Mouse (Mus musculus): Measurements from ENCODE around the gene Pih1d1. TPM values are rescaled to one million over a fixed set of nuclear protein-coding genes. Genes with fewer than 3 reads are reported as not detected.
"Not testable (repeated sequence)": the region's sequence is repeated elsewhere in the genome, so short reads cannot be mapped to it uniquely, and the experiment has no call there.

Gene Pih1d1
- polyA plus RNA-seq, 1 experiment from 2014 or later: 108 TPM

DNA sequence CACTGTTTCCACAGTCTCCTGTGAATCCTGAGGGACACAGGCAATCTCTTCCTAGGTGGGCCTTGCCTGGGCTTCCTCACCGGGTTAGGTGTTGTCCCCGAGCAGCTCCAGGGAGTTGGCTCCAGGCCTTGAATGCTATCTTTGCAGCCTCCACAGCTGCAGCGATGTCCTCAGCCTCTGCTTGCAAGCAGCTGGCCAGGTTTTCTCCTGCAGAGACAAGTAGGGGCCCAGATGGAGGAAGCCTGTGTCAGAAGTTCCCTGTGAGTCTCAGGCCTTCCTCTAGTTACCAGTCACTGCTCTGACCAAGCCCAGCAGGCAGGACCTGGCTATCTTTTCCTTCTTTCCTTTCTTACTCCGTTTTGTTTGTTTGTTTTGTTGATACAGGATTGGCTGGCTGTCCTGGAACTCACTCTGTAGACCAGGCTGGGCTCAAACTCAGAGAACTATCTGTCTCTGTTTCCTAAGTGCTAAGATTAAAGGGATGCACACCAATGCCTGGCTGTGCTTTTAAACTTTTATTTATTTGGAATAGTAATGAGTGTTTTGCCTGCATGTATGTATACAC, 5.5 kb upstream of the Pih1d1 start:
- Histone ChIP-seq H3K4me3 (ENCODE audit: low read depth, low read length) (no peak overlapping the region), H3K9ac (ENCODE audit: low read length) (no peak overlapping the region; the same call in 1 of the 2 replicates), H3K4me2 (ENCODE audit: low read depth) (no peak overlapping the region), H3K9me3 (ENCODE audit: control insufficient read depth, low read length) (no peaks in the 10 kb centered on the region), H3K27ac (ENCODE audit: low read depth, low read length) (no peak overlapping the region), H3K27me3 (ENCODE audit: control insufficient read depth, insufficient read depth, low read length) (no peaks in the 10 kb centered on the region), H3K36me3 (ENCODE audit: control insufficient read depth, insufficient read depth, low read length) (peaks cover 2% of the 10 kb centered on the region; the same call in 1 of the 2 replicates), H3K4me1 (ENCODE audit: control insufficient read depth, insufficient read depth, low read length) (peaks cover 4% of the 10 kb centered on the region)
- DNase-seq (ENCODE audit: low spot score) (no peak), ATAC-seq (ENCODE audit: insufficient read depth, low FRiP score, low TSS enrichment) (no peak)
- 73% methylated on average over 4 of the region's 4 CpGs for WGBS

DNA sequence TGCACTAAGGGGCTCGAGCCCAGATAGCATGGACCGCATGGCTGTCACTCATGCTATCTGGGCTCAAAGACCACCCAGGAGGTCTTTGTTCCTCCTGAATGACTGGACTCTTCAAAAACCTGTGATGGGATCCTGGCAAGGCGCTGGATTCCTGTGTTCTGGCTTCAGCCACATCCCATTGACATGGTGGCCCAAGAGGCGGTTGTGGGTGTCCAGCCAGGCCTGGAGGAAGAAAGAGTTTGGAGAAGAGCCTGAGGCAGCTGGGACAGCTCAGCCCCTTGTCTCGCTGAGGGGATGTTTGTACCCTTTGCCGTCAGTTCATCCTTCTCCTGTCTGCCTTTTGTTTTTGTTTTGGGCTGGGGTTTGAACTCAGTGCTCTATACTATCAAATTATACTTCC, 4.6 kb upstream of the Pih1d1 start:
- H3K4me2 ChIP-seq (ENCODE audit: low read depth): no peak overlapping the region
- H3K36me3 ChIP-seq (ENCODE audit: control insufficient read depth, insufficient read depth, low read length): peaks cover 2% of the 10 kb centered on the region; the same call in 1 of the 2 replicates
- H3K4me3 ChIP-seq (ENCODE audit: low read depth, low read length): no peak overlapping the region
- peaks cover 5% of the 10 kb centered on the region for H3K4me1 ChIP-seq (ENCODE audit: control insufficient read depth, insufficient read depth, low read length)
- no peak for ATAC-seq (ENCODE audit: insufficient read depth, low FRiP score, low TSS enrichment)
- H3K27ac ChIP-seq (ENCODE audit: low read depth, low read length): no peak overlapping the region
- no peaks in the 10 kb centered on the region for H3K9me3 ChIP-seq (ENCODE audit: control insufficient read depth, low read length)
- no peak for DNase-seq (ENCODE audit: low spot score)
- no peak overlapping the region for H3K9ac ChIP-seq (ENCODE audit: low read length)
- H3K27me3 ChIP-seq (ENCODE audit: control insufficient read depth, insufficient read depth, low read length): no peaks in the 10 kb centered on the region
- WGBS: 41% methylated on average over 6 of the region's 6 CpGs

DNA sequence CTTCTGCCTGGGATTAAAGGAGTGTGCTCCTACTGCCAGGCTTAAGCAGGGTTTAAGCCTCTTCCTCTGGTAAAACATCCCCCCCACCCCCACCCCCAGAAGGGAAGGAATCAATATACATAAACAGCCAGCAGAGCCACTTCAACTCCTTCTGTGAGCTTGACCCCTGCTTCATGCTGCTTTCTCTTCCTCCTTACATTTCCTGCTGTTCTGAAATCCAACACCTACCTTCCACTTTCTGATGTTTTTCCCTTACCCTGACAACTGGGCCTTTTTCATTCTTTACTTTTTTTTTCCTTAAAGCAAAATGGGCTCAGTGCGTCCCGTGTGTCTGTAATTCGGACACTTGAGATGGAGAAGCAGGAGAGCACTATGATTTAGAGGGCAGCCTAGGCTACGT, 3.8 kb upstream of the Pih1d1 start:
- H3K4me3 ChIP-seq (ENCODE audit: low read depth, low read length): no peak overlapping the region
- H3K27me3 ChIP-seq (ENCODE audit: control insufficient read depth, insufficient read depth, low read length): no peaks in the 10 kb centered on the region
- H3K4me1 ChIP-seq (ENCODE audit: control insufficient read depth, insufficient read depth, low read length): peaks cover 5% of the 10 kb centered on the region
- no peak overlapping the region for H3K27ac ChIP-seq (ENCODE audit: low read depth, low read length)
- 60% methylated on average over 4 of the region's 4 CpGs for whole genome bisulfite sequencing
- no peak overlapping the region for H3K4me2 ChIP-seq (ENCODE audit: low read depth)
- ATAC-seq (ENCODE audit: insufficient read depth, low FRiP score, low TSS enrichment) (no peak), DNase-seq (ENCODE audit: low spot score) (no peak)
- no peak overlapping the region for H3K9ac ChIP-seq (ENCODE audit: low read length)
- H3K36me3 ChIP-seq (ENCODE audit: control insufficient read depth, insufficient read depth, low read length): peaks cover 2% of the 10 kb centered on the region; the same call in 1 of the 2 replicates
- H3K9me3 ChIP-seq (ENCODE audit: control insufficient read depth, low read length): no peaks in the 10 kb centered on the region

DNA sequence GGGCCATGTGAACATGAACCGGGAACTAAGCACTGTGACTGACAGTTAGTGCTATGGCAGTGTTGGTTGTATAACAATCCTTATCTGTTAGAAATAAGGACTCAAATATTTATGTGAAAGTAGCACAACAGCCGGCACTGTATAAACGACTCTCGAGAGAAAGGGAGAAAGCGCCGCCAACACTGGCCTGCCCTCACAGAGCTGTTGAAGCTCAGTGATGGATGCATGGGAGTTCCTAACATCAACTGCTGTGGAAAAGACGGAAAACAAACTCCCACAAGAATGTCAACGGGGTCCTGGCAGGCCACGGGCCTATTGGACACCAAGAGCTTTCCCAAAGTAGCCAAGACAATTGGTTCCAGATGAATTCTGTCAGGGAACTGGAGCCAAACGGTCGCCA, 2.8 kb upstream of the Pih1d1 start:
- H3K27me3 ChIP-seq (ENCODE audit: control insufficient read depth, insufficient read depth, low read length): no peaks in the 10 kb centered on the region
- WGBS: 57% methylated on average over 11 of the region's 11 CpGs
- peaks cover 2% of the 10 kb centered on the region; the same call in 1 of the 2 replicates for H3K36me3 ChIP-seq (ENCODE audit: control insufficient read depth, insufficient read depth, low read length)
- DNase-seq (ENCODE audit: low spot score) (no peak), ATAC-seq (ENCODE audit: insufficient read depth, low FRiP score, low TSS enrichment) (no peak)
- H3K4me2 ChIP-seq (ENCODE audit: low read depth): no peak overlapping the region
- H3K4me1 ChIP-seq (ENCODE audit: control insufficient read depth, insufficient read depth, low read length): peaks cover 5% of the 10 kb centered on the region
- no peak overlapping the region for H3K27ac ChIP-seq (ENCODE audit: low read depth, low read length)
- no peak overlapping the region for H3K9ac ChIP-seq (ENCODE audit: low read length)
- no peak overlapping the region for H3K4me3 ChIP-seq (ENCODE audit: low read depth, low read length)
- no peaks in the 10 kb centered on the region for H3K9me3 ChIP-seq (ENCODE audit: control insufficient read depth, low read length)

DNA sequence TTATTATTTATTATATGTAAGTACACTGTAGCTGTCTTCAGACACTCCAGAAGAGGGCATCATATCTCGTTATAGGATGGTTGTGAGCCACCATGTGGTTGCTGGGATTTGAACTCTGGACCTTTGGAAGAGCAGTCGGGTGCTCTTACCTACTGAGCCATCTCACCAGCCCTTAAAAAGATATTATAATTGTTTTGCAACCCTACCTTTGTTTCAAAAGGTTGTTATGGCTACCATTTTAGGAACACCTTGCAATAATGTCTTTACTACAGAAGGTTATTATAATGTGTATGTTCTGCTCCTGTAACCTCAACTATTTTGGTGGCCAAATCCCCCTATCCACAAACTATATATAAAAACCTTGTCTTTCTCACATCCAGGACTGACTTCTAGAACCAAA, 1.1 kb upstream of the Pih1d1 start:
- not testable (repeated sequence) for H3K9ac ChIP-seq (ENCODE audit: low read length); DNase-seq (ENCODE audit: low spot score); H3K4me1 ChIP-seq (ENCODE audit: control insufficient read depth, insufficient read depth, low read length); H3K9me3 ChIP-seq (ENCODE audit: control insufficient read depth, low read length); ATAC-seq (ENCODE audit: insufficient read depth, low FRiP score, low TSS enrichment); H3K4me2 ChIP-seq (ENCODE audit: low read depth); H3K27ac ChIP-seq (ENCODE audit: low read depth, low read length); H3K27me3 ChIP-seq (ENCODE audit: control insufficient read depth, insufficient read depth, low read length); H3K36me3 ChIP-seq (ENCODE audit: control insufficient read depth, insufficient read depth, low read length)
- peak overlapping the region; percentile 55 for H3K4me3 ChIP-seq (ENCODE audit: low read depth, low read length)
- WGBS: 86% methylated on average over 2 of the region's 2 CpGs

DNA sequence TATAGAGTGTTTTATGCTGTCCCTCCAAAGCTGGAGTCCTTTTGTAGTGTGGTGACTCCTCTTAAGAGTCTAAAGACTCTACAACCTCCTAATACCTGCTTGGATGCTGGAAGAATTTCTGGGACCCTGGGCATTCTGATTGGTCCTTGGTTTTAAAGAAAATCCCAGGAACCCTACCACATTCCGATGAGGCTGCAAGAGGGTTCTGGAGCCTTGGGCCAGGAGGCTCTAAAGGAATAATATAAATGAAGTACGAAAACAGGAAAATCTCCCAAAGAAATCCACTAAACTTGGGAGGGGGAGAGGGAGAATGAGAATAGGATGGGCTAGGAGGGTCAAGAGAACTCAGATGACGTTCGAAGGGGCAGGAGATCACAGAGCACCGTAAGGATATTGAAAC, 517 bp upstream of the Pih1d1 start:
- Histone ChIP-seq H3K9me3 (ENCODE audit: control insufficient read depth, low read length) (no peaks in the 10 kb centered on the region), H3K36me3 (ENCODE audit: control insufficient read depth, insufficient read depth, low read length) (no peaks in the 10 kb centered on the region), H3K27me3 (ENCODE audit: control insufficient read depth, insufficient read depth, low read length) (no peaks in the 10 kb centered on the region), H3K4me1 (ENCODE audit: control insufficient read depth, insufficient read depth, low read length) (peaks cover 5% of the 10 kb centered on the region), H3K9ac (ENCODE audit: low read length) (peak overlapping the region; percentile 77), H3K4me2 (ENCODE audit: low read depth) (peak overlapping the region; percentile 81), H3K4me3 (ENCODE audit: low read depth, low read length) (peak overlapping the region; percentile 55), H3K27ac (ENCODE audit: low read depth, low read length) (peak overlapping the region; percentile 50)
- no peak for ATAC-seq (ENCODE audit: insufficient read depth, low FRiP score, low TSS enrichment)
- WGBS: 5% methylated on average over 5 of the region's 5 CpGs
- DNase-seq (ENCODE audit: low spot score): no peak

DNA sequence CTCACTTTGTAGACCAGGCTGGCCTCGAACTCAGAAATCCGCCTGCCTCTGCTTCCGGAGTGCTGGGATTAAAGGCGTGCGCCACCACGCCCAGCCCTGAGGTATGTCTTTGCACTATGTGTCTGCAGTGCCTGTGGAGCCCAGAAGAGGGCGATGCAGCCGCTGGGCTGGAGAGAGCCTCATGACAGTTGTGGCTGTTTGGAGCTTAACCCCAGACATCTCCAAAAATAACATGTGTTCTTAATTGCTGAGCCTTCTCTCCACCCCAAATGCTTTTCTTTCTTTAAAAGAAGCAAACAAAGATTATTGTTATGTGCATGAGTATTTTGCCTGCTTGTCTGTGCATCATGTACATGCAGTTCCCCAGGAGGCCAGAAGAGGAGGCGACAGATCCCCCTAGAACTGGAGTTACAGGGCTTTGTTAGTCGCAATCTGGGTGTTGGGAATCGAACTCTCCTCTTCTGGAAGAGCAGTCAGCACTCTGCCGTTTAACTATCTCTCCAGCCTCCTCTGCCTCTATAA, 951 bp downstream of the Pih1d1 start:
- Histone ChIP-seq H3K9me3 (ENCODE audit: control insufficient read depth, low read length) (no peaks in the 10 kb centered on the region), H3K27me3 (ENCODE audit: control insufficient read depth, insufficient read depth, low read length) (no peaks in the 10 kb centered on the region), H3K27ac (ENCODE audit: low read depth, low read length) (no peak overlapping the region), H3K4me1 (ENCODE audit: control insufficient read depth, insufficient read depth, low read length) (peaks cover 5% of the 10 kb centered on the region), H3K4me2 (ENCODE audit: low read depth) (peak overlapping the region; percentile 43), H3K36me3 (ENCODE audit: control insufficient read depth, insufficient read depth, low read length) (0 out of 2 replicates have a peak, but pooled peaks cover 3% of the 10 kb centered on the region), H3K9ac (ENCODE audit: low read length) (no peak overlapping the region), H3K4me3 (ENCODE audit: low read depth, low read length) (peak overlapping the region; percentile 55)
- 78% methylated on average over 12 of the region's 12 CpGs for WGBS
- 0 out of 2 replicates have a peak, but pooled peaks have one; percentile 1 for ATAC-seq (ENCODE audit: insufficient read depth, low FRiP score, low TSS enrichment)
- DNase-seq (ENCODE audit: low spot score): peak; percentile 54

DNA sequence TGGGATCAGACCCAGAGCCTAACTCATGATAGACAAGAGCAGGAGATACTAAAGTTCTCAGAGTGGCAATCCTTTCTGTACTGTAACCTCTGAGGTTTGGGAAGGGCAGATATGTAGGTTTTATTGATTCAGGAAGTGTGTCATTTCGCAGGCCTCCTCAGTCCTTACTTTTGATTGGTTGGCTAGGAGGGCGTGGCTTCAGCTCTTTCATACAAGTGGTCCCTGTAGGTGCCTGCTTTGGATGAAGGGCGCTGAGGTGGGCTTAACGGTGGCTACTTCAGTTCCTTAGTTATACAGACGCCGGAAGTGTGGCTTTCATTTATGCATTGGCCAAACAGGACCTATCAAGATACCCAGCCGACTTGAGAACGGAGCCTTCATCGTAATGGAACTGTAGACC, 1.5 kb downstream of the Pih1d1 start:
- ATAC-seq (ENCODE audit: insufficient read depth, low FRiP score, low TSS enrichment) (no peak), DNase-seq (ENCODE audit: low spot score) (no peak)
- Histone ChIP-seq H3K27ac (ENCODE audit: low read depth, low read length) (no peak overlapping the region), H3K9me3 (ENCODE audit: control insufficient read depth, low read length) (no peaks in the 10 kb centered on the region), H3K27me3 (ENCODE audit: control insufficient read depth, insufficient read depth, low read length) (no peaks in the 10 kb centered on the region), H3K9ac (ENCODE audit: low read length) (no peak overlapping the region), H3K4me2 (ENCODE audit: low read depth) (no peak overlapping the region), H3K4me3 (ENCODE audit: low read depth, low read length) (no peak overlapping the region), H3K36me3 (ENCODE audit: control insufficient read depth, insufficient read depth, low read length) (0 out of 2 replicates have a peak, but pooled peaks cover 3% of the 10 kb centered on the region), H3K4me1 (ENCODE audit: control insufficient read depth, insufficient read depth, low read length) (peaks cover 5% of the 10 kb centered on the region)
- whole genome bisulfite sequencing: 84% methylated on average over 9 of the region's 9 CpGs

DNA sequence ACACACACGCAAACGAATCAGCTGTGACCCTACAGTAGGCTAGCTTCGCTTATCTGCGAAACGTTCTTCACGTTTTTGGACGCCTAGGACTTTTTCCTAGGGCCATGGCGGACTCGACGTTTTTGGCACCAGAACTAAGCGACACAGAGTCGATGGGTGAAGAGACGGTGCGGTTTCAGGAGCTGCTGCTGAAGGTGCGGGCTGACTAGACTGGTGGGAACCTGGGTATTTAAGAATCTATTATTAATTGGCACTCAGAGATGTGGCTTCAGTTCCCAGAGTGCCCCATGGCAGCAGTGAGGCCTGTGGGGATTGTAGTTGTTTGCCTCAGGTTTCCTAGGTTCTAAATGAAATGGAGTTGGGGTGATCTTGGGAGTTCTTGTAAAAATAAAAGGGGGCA, 2.1 kb downstream of the Pih1d1 start:
- 96% methylated on average over 15 of the region's 15 CpGs for WGBS
- no peak overlapping the region for H3K27ac ChIP-seq (ENCODE audit: low read depth, low read length)
- H3K4me3 ChIP-seq (ENCODE audit: low read depth, low read length): no peak overlapping the region
- H3K4me1 ChIP-seq (ENCODE audit: control insufficient read depth, insufficient read depth, low read length): peaks cover 5% of the 10 kb centered on the region
- H3K27me3 ChIP-seq (ENCODE audit: control insufficient read depth, insufficient read depth, low read length): no peaks in the 10 kb centered on the region
- H3K9me3 ChIP-seq (ENCODE audit: control insufficient read depth, low read length): no peaks in the 10 kb centered on the region
- no peak overlapping the region for H3K9ac ChIP-seq (ENCODE audit: low read length)
- no peak for DNase-seq (ENCODE audit: low spot score)
- 0 out of 2 replicates have a peak, but pooled peaks cover 3% of the 10 kb centered on the region for H3K36me3 ChIP-seq (ENCODE audit: control insufficient read depth, insufficient read depth, low read length)
- ATAC-seq (ENCODE audit: insufficient read depth, low FRiP score, low TSS enrichment): no peak
- no peak overlapping the region for H3K4me2 ChIP-seq (ENCODE audit: low read depth)

All from neural tube, embryonic 11.5 days (tissue).